Mouse (Mus musculus) liver, adult 2 months (tissue): ENCODE measurements around the gene Tcea3. TPM values are rescaled to one million over a fixed set of nuclear protein-coding genes. Genes with fewer than 3 reads are reported as not detected.

ENCODE experiments used
- DNase-seq: peaks from one replicate; pipeline ENCODE4 v3.0.0-alpha.2; 2011; ENCODE audit warnings: low read depth, low spot score; ENCODE audit errors: extremely low read depth
- H3K27ac ChIP-seq: fragments of 200-500 bp; replicated peaks from 2 replicates; pipeline ENCODE4 v1.5.1; 2012; ENCODE audit warnings: low read depth, mild to moderate bottlenecking, control low read depth, inconsistent platforms, low read length; ENCODE audit not compliant: insufficient read depth
- H3K27me3 ChIP-seq: fragments of 200-500 bp; 2 replicates; pipeline ENCODE4 v1.6.1; 2012; ENCODE audit warnings: mild to moderate bottlenecking, moderate library complexity, low read length, inconsistent platforms; ENCODE audit not compliant: control insufficient read depth, insufficient read depth
- H3K36me3 ChIP-seq: fragments of 200-500 bp; 2 replicates; pipeline ENCODE4 v1.6.1; 2012; ENCODE audit warnings: low read length, inconsistent platforms; ENCODE audit not compliant: control insufficient read depth, insufficient read depth
- H3K4me1 ChIP-seq: fragments of 200-500 bp; 2 replicates; pipeline ENCODE4 v1.6.1; 2011; ENCODE audit warnings: low read length; ENCODE audit not compliant: control insufficient read depth, insufficient read depth
- H3K4me3 ChIP-seq: fragments of 200-500 bp; 2 replicates; pipeline ENCODE4 v1.5.1; 2011; ENCODE audit warnings: low read depth, mild to moderate bottlenecking, control low read depth, low read length, moderate library complexity; ENCODE audit not compliant: insufficient read depth
- H3K79me2 ChIP-seq: fragments of 200-500 bp; 2 replicates; pipeline ENCODE4 v1.6.1; 2012; ENCODE audit warnings: inconsistent platforms, mild to moderate bottlenecking, low read length, moderate library complexity; ENCODE audit not compliant: control insufficient read depth, insufficient read depth
- H3K9ac ChIP-seq: fragments of 200-500 bp; 2 replicates; pipeline ENCODE4 v1.6.1; 2012; ENCODE audit warnings: low read depth, mild to moderate bottlenecking, control low read depth, inconsistent platforms, low read length
- CTCF ChIP-seq: fragments of 200-500 bp; IDR thresholded peaks from 2 replicates; pipeline ENCODE4 v1.5.1; 2011; ENCODE audit warnings: low read depth, low read length, control low read depth
- POLR2A ChIP-seq: fragments of 200-500 bp; IDR thresholded peaks from 2 replicates; pipeline ENCODE4 v1.6.1; 2011; ENCODE audit warnings: low read length, control low read depth; ENCODE audit not compliant: insufficient read depth; ENCODE audit errors: extremely low read depth
- WGBS: fragments of 180-500 bp; shearing (Covaris S2); methylation state at CpG from one replicate; pipeline ENCODE4 v1.1.7; 2018; 5-methylcytosine and 5-hydroxymethylcytosine counted together
- polyA plus RNA-seq: library from polyadenylated mRNA; depleted of rRNA; stranded (reverse); fragments of >200 nt; gene quantifications from 2 replicates; pipeline ENCODE4 v1.2.3, GENCODE M21; 2012
- total RNA-seq: library from RNA; depleted of rRNA; stranded (reverse); fragments of >200 nt; gene quantifications from 2 replicates; pipeline ENCODE4 v1.2.3, GENCODE M21; 2014

Tcea3 gene
- total and polyA plus RNA-seq, 2 experiments = 20.1 to 34.8 TPM

DNA sequence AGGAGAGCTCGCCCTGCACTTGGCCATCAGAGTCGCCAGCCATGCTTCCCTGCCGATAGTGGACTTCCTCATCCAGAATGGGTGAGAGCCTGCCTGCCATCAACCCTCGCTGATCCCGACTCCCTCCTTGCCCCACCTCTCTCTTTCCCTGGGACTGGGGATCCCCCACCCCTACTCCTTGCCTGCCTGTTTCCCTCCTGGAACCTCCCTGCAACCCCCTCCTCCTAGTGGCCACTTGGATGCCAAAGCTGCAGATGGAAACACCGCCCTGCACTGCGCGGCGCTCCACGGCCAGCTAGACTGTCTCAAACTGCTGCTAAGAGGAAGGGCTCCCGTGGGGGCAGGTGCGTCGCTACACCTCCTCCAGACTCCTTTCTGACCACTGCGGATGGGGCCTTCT is 7.4 kb upstream of the Tcea3 start:
- TF ChIP-seq POLR2A = no peak
- TF ChIP-seq CTCF = no peak
- H3K4me3 ChIP-seq = no peak overlapping the region
- H3K27ac ChIP-seq = no peak overlapping the region
- H3K4me1 ChIP-seq = no peaks in the 10 kb centered on the region
- 83% methylated on average over 14 of the region's 14 CpGs for WGBS
- no peaks in the 10 kb centered on the region for H3K79me2 ChIP-seq
- no peak for DNase-seq
- no peak overlapping the region for H3K9ac ChIP-seq
- no peaks in the 10 kb centered on the region for H3K27me3 ChIP-seq
- peaks cover 2% of the 10 kb centered on the region; the same call in 1 of the 2 replicates for H3K36me3 ChIP-seq

DNA sequence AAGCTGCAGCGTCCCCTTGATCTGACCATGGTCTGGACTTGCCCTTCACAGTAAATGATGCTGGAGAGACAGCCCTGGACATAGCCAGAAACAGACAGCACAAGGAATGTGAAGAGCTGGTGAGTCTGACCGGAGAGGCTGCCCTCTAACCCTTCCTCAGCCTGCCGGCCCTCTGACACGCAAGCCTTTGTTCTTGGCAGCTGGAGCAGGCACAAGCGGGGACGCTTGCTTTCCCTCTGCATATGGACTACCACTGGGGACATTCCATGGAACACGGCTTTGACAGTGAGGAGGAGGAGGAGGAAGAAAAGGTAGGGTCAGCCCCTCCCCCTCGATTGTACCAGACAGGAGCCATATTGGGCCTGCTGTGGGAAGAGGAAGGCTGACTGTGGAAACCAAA is 6.6 kb upstream of the Tcea3 start:
- H3K9ac ChIP-seq = no peak overlapping the region
- H3K4me3 ChIP-seq = no peak overlapping the region
- peaks cover 2% of the 10 kb centered on the region; the same call in 1 of the 2 replicates for H3K36me3 ChIP-seq
- no peak for TF ChIP-seq POLR2A
- no peak for TF ChIP-seq CTCF
- DNase-seq = no peak
- 90% methylated on average over 8 of the region's 8 CpGs for WGBS
- no peak overlapping the region for H3K27ac ChIP-seq
- no peaks in the 10 kb centered on the region for H3K4me1 ChIP-seq
- no peaks in the 10 kb centered on the region for H3K79me2 ChIP-seq
- no peaks in the 10 kb centered on the region for H3K27me3 ChIP-seq

DNA sequence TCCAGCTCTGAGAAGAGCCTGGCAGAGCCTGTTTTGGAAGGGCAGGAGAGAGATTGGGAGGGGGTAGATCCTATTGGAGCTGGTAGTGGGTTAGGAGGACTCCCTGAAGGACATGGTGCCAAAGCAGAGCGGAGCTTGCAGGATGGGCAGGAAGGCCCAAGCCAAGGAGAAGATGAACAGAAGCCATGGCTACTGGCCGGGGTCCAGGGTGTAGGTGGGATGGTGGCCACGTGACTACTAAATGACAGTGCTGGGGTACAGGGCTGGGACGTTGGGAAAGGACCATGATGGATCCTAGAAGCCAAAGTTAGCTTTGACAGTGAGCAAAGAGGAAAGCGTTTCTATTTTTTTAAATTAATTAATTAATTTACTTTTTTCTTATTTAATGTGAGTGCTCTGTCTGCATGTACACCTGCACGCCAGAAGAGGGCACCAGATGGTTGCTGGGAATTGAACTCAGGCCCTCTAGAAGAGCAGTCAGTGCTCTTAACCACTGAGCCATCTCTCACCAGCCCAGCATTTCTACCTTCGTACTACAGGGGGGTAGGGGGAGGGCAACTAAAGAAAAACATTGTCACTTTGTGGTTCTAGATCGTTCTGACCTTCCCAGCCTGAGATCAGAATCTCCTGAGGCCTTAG is 5.3 kb upstream of the Tcea3 start:
- no peak overlapping the region for H3K9ac ChIP-seq
- no peak overlapping the region for H3K27ac ChIP-seq
- H3K27me3 ChIP-seq = no peaks in the 10 kb centered on the region
- H3K4me3 ChIP-seq = no peak overlapping the region
- 66% methylated on average over 8 of the region's 8 CpGs for WGBS
- no peak for DNase-seq
- peaks cover 2% of the 10 kb centered on the region; the same call in 1 of the 2 replicates for H3K36me3 ChIP-seq
- H3K4me1 ChIP-seq = peaks cover 5% of the 10 kb centered on the region
- H3K79me2 ChIP-seq = no peaks in the 10 kb centered on the region
- TF ChIP-seq CTCF = peak; percentile 57
- TF ChIP-seq POLR2A = no peak

DNA sequence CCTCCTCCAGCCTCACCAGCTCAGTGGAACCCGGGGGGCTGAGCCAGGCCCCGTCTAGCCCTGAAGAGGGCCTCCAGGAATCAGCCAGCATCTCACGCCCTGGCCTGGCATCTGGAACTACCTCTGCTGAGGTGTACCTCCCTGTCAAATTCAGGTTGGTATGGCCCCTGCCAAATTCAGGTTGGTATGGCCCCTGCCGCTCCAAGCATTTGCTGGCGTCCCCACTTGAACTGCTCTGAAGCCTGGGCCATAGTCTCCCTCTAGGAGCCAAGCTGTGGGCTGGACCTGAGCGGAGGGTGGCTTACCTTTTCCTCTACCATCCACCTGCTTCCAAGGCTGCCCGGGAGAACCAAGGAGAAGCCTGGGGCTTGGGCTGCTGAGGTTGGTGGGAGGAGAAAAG is 4.8 kb upstream of the Tcea3 start:
- DNase-seq = no peak
- H3K27ac ChIP-seq = no peak overlapping the region
- no peak overlapping the region for H3K4me3 ChIP-seq
- H3K79me2 ChIP-seq = no peaks in the 10 kb centered on the region
- H3K27me3 ChIP-seq = no peaks in the 10 kb centered on the region
- TF ChIP-seq CTCF (no peak), POLR2A (no peak)
- no peak overlapping the region for H3K9ac ChIP-seq
- WGBS = 90% methylated on average over 7 of the region's 7 CpGs
- H3K36me3 ChIP-seq = peaks cover 2% of the 10 kb centered on the region; the same call in 1 of the 2 replicates
- H3K4me1 ChIP-seq = peaks cover 9% of the 10 kb centered on the region

DNA sequence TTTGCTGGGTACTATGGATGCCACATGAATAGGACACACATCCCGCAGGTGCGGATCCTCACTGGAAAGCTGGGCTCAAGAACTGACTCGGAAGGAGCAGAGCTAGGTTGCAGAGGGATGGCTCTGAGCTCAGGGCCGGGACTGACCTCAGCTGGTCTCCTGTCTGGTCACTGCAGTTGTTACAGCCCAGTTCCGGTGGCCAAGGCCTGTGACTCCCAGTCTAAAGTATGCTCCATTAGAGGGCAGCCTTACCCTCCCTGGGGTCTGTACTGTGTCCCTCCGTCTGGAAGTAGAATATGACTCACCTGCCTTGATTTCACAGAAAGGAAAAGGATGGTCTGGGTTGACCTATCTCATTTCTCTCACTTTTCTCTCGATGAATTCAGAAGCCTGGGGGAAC is 3.3 kb upstream of the Tcea3 start:
- H3K79me2 ChIP-seq = no peaks in the 10 kb centered on the region
- TF ChIP-seq POLR2A (no peak), CTCF (no peak)
- H3K36me3 ChIP-seq = peaks cover 2% of the 10 kb centered on the region; the same call in 1 of the 2 replicates
- DNase-seq = no peak
- 87% methylated on average over 7 of the region's 7 CpGs for WGBS
- H3K27me3 ChIP-seq = no peaks in the 10 kb centered on the region
- H3K9ac ChIP-seq = no peak overlapping the region
- no peak overlapping the region for H3K4me3 ChIP-seq
- peaks cover 9% of the 10 kb centered on the region for H3K4me1 ChIP-seq
- no peak overlapping the region for H3K27ac ChIP-seq

DNA sequence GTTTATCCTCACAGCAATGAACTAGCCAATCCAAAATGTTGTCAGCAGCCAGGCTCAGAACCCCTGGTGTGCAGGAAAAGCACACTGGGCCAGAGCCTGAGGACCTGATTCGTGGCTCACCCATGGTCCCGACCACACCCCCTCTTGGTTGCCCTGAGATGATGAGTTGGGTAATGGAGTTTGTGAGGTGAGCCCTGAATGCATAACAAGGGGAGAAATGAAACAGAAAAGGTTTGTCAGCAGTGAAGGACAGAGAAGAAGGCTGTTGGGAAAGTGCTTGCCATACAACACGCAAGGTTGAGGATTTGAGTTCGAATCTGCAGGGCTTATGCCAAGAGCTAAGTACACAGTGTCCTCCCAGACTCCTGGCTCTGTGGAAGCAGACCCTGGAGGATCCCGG is 1.8 kb upstream of the Tcea3 start:
- H3K79me2 ChIP-seq = no peaks in the 10 kb centered on the region
- peaks cover 2% of the 10 kb centered on the region; the same call in 1 of the 2 replicates for H3K36me3 ChIP-seq
- no peaks in the 10 kb centered on the region for H3K27me3 ChIP-seq
- H3K4me1 ChIP-seq = peaks cover 19% of the 10 kb centered on the region
- H3K4me3 ChIP-seq = no peak overlapping the region
- TF ChIP-seq CTCF (no peak), POLR2A (no peak)
- no peak for DNase-seq
- WGBS = 55% methylated on average over 5 of the region's 5 CpGs
- H3K27ac ChIP-seq = no peak overlapping the region
- no peak overlapping the region for H3K9ac ChIP-seq
